Mouse (Mus musculus): ENCODE results near the gene Il12rb1.

- TF ChIP-seq CTCF (IDR thresholded peaks at IDR 0.05; ENCODE audit: borderline replicate concordance, insufficient read depth, low read depth, low read length): no peak
- no peak for TF ChIP-seq POLR2A (IDR thresholded peaks at IDR 0.05; ENCODE audit: borderline replicate concordance, insufficient read depth, low read length)
Observed at GRCm38 (mm10) chr8:70772075-70772474, 36.2 kb upstream of the Il12rb1 start.
